Mouse (Mus musculus): ENCODE measurements around the gene Flt4. TPM values are rescaled to one million over a fixed set of nuclear protein-coding genes. Genes with fewer than 3 reads are reported as not detected.

Flt4 gene
- polyA plus RNA-seq, 1 experiment from 2014 or later = 1.5 TPM

Other genes starting within 250 kb of the Flt4 start
- gene Olfr1389, start 186.2 kb upstream of the Flt4 start, polyA plus RNA-seq (2015; fragmentation: Nextera tagmentation; extraction: Ambion mirVana) = not detected in 2 replicates
- gene Olfr1388, start 172.6 kb upstream of the Flt4 start, polyA plus RNA-seq (2015; fragmentation: Nextera tagmentation; extraction: Ambion mirVana) = 0.09 and 0.10 TPM in 2 replicates
- not detected in 2 replicates for gene Olfr1387, start 153.9 kb upstream of the Flt4 start, polyA plus RNA-seq (2015; fragmentation: Nextera tagmentation; extraction: Ambion mirVana)
- gene Olfr1386, start 144.2 kb upstream of the Flt4 start, polyA plus RNA-seq (2015; fragmentation: Nextera tagmentation; extraction: Ambion mirVana) = not detected in 2 replicates
- gene Olfr1385, start 120.2 kb upstream of the Flt4 start, polyA plus RNA-seq (2015; fragmentation: Nextera tagmentation; extraction: Ambion mirVana) = not detected in 2 replicates
- not detected in 2 replicates for gene Olfr1384, start 102.5 kb upstream of the Flt4 start, polyA plus RNA-seq (2015; fragmentation: Nextera tagmentation; extraction: Ambion mirVana)
- not detected in 2 replicates for gene Olfr1383, start 89.6 kb upstream of the Flt4 start, polyA plus RNA-seq (2015; fragmentation: Nextera tagmentation; extraction: Ambion mirVana)
- not detected in 2 replicates for gene Olfr1382, start 81.0 kb upstream of the Flt4 start, polyA plus RNA-seq (2015; fragmentation: Nextera tagmentation; extraction: Ambion mirVana)
- gene Olfr1381, start 65.8 kb upstream of the Flt4 start, polyA plus RNA-seq (2015; fragmentation: Nextera tagmentation; extraction: Ambion mirVana) = not detected in 2 replicates
- gene Olfr1380, start 52.4 kb upstream of the Flt4 start, polyA plus RNA-seq (2015; fragmentation: Nextera tagmentation; extraction: Ambion mirVana) = not detected in 2 replicates
- gene Scgb3a1, start 54.3 kb downstream of the Flt4 start, polyA plus RNA-seq (2015; fragmentation: Nextera tagmentation; extraction: Ambion mirVana) = not detected in 2 replicates
- 30.1 and 36.1 TPM in 2 replicates for gene Cnot6, start 103.5 kb downstream of the Flt4 start, polyA plus RNA-seq (2015; fragmentation: Nextera tagmentation; extraction: Ambion mirVana)
- gene Gfpt2, start 184.9 kb downstream of the Flt4 start, polyA plus RNA-seq (2015; fragmentation: Nextera tagmentation; extraction: Ambion mirVana) = 6.3 and 7.2 TPM in 2 replicates
- gene Mapk9, start 237.5 kb downstream of the Flt4 start, polyA plus RNA-seq (2015; fragmentation: Nextera tagmentation; extraction: Ambion mirVana) = 69.0 and 69.9 TPM in 2 replicates

Measured in hindbrain, embryonic 16.5 days (tissue).